Mouse (Mus musculus): ENCODE results near the gene Rtn4rl2. TPM values are rescaled to one million over a fixed set of nuclear protein-coding genes. Genes with fewer than 3 reads are reported as not detected.

Gene Rtn4rl2
- 1.3 TPM in 1 of 4 replicates, not detected in the others for total RNA-seq (2023; ENCODE audit: inconsistent age)

GRCm38 (mm10) chr2:84886234-84886731 lies at the start of gene Rtn4rl2:
Gene Rtn4rl2 (minus strand): TSS chr2:84886710.

GRCm38 (mm10) chr2:84838593-84838949 lies 47.9 kb downstream of the Rtn4rl2 start, which contains the start of gene Slc43a1:
Gene Slc43a1 (plus strand): TSS chr2:84838850.

GRCm38 (mm10) chr2:84826488-84827282 lies 59.8 kb downstream of the Rtn4rl2 start, which contains the start of gene Timm10:
Gene Timm10 (plus strand): TSS chr2:84826997.

GRCm38 (mm10) chr2:84822552-84822951 lies 64.0 kb downstream of the Rtn4rl2 start, which contains the start of gene Smtnl1:
Gene Smtnl1 (minus strand): TSS chr2:84822652.

Other genes starting within 250 kb of the Rtn4rl2 start
- gene Ctnnd1, start 235.9 kb downstream of the Rtn4rl2 start, total RNA-seq (2023; ENCODE audit: inconsistent age), result 1.9 to 5.0 TPM (median 3.6 TPM) in 4 replicates
- 0.22 TPM in 1 of 4 replicates, not detected in the others for gene Btbd18, start 227.6 kb downstream of the Rtn4rl2 start, total RNA-seq (2023; ENCODE audit: inconsistent age)
- gene Selenoh, start 215.9 kb downstream of the Rtn4rl2 start, total RNA-seq (2023; ENCODE audit: inconsistent age), result 41.0 to 52.5 TPM (median 49.9 TPM) in 4 replicates
- gene Gm28635, start 208.7 kb downstream of the Rtn4rl2 start, total RNA-seq (2023; ENCODE audit: inconsistent age), result not detected in 4 replicates
- 14.5 to 17.4 TPM (median 16.1 TPM) in 4 replicates for gene Med19, start 208.3 kb downstream of the Rtn4rl2 start, total RNA-seq (2023; ENCODE audit: inconsistent age)
- gene Tmx2, start 207.6 kb downstream of the Rtn4rl2 start, total RNA-seq (2023; ENCODE audit: inconsistent age), result 35.2 to 39.9 TPM (median 36.6 TPM) in 4 replicates
- gene Zdhhc5, start 171.5 kb downstream of the Rtn4rl2 start, total RNA-seq (2023; ENCODE audit: inconsistent age), result 52.4 to 63.1 TPM (median 59.3 TPM) in 4 replicates
- 22.6 to 25.0 TPM (median 23.5 TPM) in 4 replicates for gene Clp1, start 159.4 kb downstream of the Rtn4rl2 start, total RNA-seq (2023; ENCODE audit: inconsistent age)
- 0.45 TPM in 1 of 4 replicates, not detected in the others for gene Ypel4, start 152.7 kb downstream of the Rtn4rl2 start, total RNA-seq (2023; ENCODE audit: inconsistent age)
- not detected in 4 replicates for gene Gm19426, start 143.1 kb downstream of the Rtn4rl2 start, total RNA-seq (2023; ENCODE audit: inconsistent age)
- 0.30 to 0.93 TPM (median 0.51 TPM) in 4 replicates for gene Serping1, start 111.3 kb downstream of the Rtn4rl2 start, total RNA-seq (2023; ENCODE audit: inconsistent age)
- 9.9 to 13.6 TPM (median 11.4 TPM) in 4 replicates for gene Ube2l6, start 87.9 kb downstream of the Rtn4rl2 start, total RNA-seq (2023; ENCODE audit: inconsistent age)
- not detected in 4 replicates for gene Smtnl1, start 64.1 kb downstream of the Rtn4rl2 start, total RNA-seq (2023; ENCODE audit: inconsistent age)
- 16.3 to 24.5 TPM (median 21.0 TPM) in 4 replicates for gene Timm10, start 59.7 kb downstream of the Rtn4rl2 start, total RNA-seq (2023; ENCODE audit: inconsistent age)
- gene Slc43a1, start 47.9 kb downstream of the Rtn4rl2 start, total RNA-seq (2023; ENCODE audit: inconsistent age), result 5.3 to 9.8 TPM (median 7.3 TPM) in 4 replicates
- 6.9 to 14.2 TPM (median 7.5 TPM) in 4 replicates for gene Slc43a3, start 49.9 kb upstream of the Rtn4rl2 start, total RNA-seq (2023; ENCODE audit: inconsistent age)
- 1.1 to 3.4 TPM (median 1.7 TPM) in 4 replicates for gene Prg2, start 93.8 kb upstream of the Rtn4rl2 start, total RNA-seq (2023; ENCODE audit: inconsistent age)
- not detected in 4 replicates for gene Prg3, start 101.5 kb upstream of the Rtn4rl2 start, total RNA-seq (2023; ENCODE audit: inconsistent age)
- gene Ssrp1, start 150.5 kb upstream of the Rtn4rl2 start, total RNA-seq (2023; ENCODE audit: inconsistent age), result 180 to 189 TPM (median 187 TPM) in 4 replicates
- gene P2rx3, start 150.8 kb upstream of the Rtn4rl2 start, total RNA-seq (2023; ENCODE audit: inconsistent age), result 0.29 to 1.00 TPM (median 0.51 TPM) in 3 of 4 replicates, not detected in the other
- gene Tnks1bp1, start 161.3 kb upstream of the Rtn4rl2 start, total RNA-seq (2023; ENCODE audit: inconsistent age), result 32.7 to 44.1 TPM (median 38.3 TPM) in 4 replicates
- not detected in 4 replicates for gene Aplnr, start 249.5 kb upstream of the Rtn4rl2 start, total RNA-seq (2023; ENCODE audit: inconsistent age)